ENCODE assay signal across 8 mouse cellular contexts in genomic region chr7:107661189-107661842, GRCm38 (mm10). TPM values are rescaled to one million over a fixed set of nuclear protein-coding genes. Genes with fewer than 3 reads are reported as not detected.
DNase-seq lines count a peak whose midpoint lies in the region; ATAC-seq lines count a peak whose summit lies in the region.

No protein-coding gene starts in this region.

- peaks cover 39% of the 10 kb centered on the region for H3K4me1 ChIP-seq in intestine, embryonic 15.5 days (replicated peaks)

- H3K4me3 ChIP-seq in intestine, embryonic 15.5 days (replicated peaks), result no peak overlapping the region

- 0 out of 2 replicates have a peak overlapping the region, but pooled peaks have one; percentile 19 for H3K4me2 ChIP-seq in intestine, embryonic 15.5 days (replicated peaks)

- peak overlapping the region; percentile 81 for H3K27ac ChIP-seq in intestine, embryonic 15.5 days

- no peak overlapping the region for H3K9ac ChIP-seq in intestine, embryonic 15.5 days

- H3K9me3 ChIP-seq in intestine, embryonic 15.5 days, result no peaks in the 10 kb centered on the region

- H3K36me3 ChIP-seq in intestine, embryonic 15.5 days, result no peaks in the 10 kb centered on the region

- 12% methylated on average over 8 of the region's 8 CpGs for WGBS in intestine, embryonic 15.5 days

- intact Hi-C loops in left cerebral cortex, postnatal 10 days (cut with DNase I), result loop anchor here (2.0 to 5.0 kb wide), 2 partner anchors 47 to 86 kb away; no protein-coding TSS in a partner anchor

- peak; percentile 71 to 73 for DNase-seq in urinary bladder, postnatal 36 days (ENCODE audit: low spot score in 2 of 2)
- DNase-seq in urinary bladder, adult 18-20 months (ENCODE audit: low spot score in 2 of 2), result no peak
- DNase-seq in embryo, embryonic 10.5 days (ENCODE audit: low spot score), result peak; percentile 95
- DNase-seq in gastrocnemius, postnatal 25 days, result peak; percentile 31
- peak; percentile 53 to 70 for DNase-seq in left cerebral cortex, postnatal 10 days (ENCODE audit: extremely low spot score in 1 of 2, low spot score in 2 of 2)
- DNase-seq in skeletal muscle tissue, adult 2 months (ENCODE audit: low read depth, low spot score), result peak; percentile 57

- peak; percentile 6; the same call in 1 of the 2 replicates for ATAC-seq in intestine, embryonic 15.5 days
- peak; percentile 64 for ATAC-seq in megakaryocyte-erythroid progenitor cell, adult 5-6 weeks (replicated peaks; ENCODE audit: low FRiP score, low TSS enrichment, poor library complexity, severe bottlenecking)

- no peaks in the 10 kb centered on the region for H3K27me3 ChIP-seq in intestine, embryonic 15.5 days (replicated peaks)

RNA-seq across cellular contexts. Expression of gene 5330417H12Rik, which starts 36.4 kb away (rescaled TPM):
- total RNA-seq in gastrocnemius, postnatal 25 days (2021), result not detected
- not detected in 2 replicates for polyA plus RNA-seq in intestine, embryonic 15.5 days (2015; fragmentation: Nextera tagmentation; extraction: Ambion mirVana)
- not detected for total RNA-seq in left cerebral cortex, postnatal 10 days (2021)
- total RNA-seq in megakaryocyte-erythroid progenitor cell, adult 5-6 weeks (2014; fragmentation: Nextera tagmentation), result not detected in 2 replicates
- not detected in 2 replicates for total RNA-seq in megakaryocyte-erythroid progenitor cell, adult 5-6 weeks (2017)

Comparison
In these comparisons a context has a peak if more than half of its experiments do, and no peak if none do; other contexts are left out.
1. DNase-seq: peak in urinary bladder, postnatal 36 days (2 of 2), embryo, embryonic 10.5 days (single experiment), gastrocnemius, postnatal 25 days (single experiment), left cerebral cortex, postnatal 10 days (2 of 2) and skeletal muscle tissue, adult 2 months (single experiment); none in urinary bladder, adult 18-20 months (0 of 2).